Mouse (Mus musculus) spleen, embryonic (tissue): Measurements from ENCODE around the gene Ifne.
"Not testable (repeated sequence)": the region's sequence is repeated elsewhere in the genome, so short reads cannot be mapped to it uniquely, and the experiment has no call there.

Experiments used
- CTCF ChIA-PET: fragments of 350-600 bp; sonication (Branson Sonifier 250); formaldehyde crosslinking; loops from one replicate; lab custom pipeline; 2022; lab: Charles Lee

The Ifne gene

GRCm38 (mm10) chr4:88867926-88868911 lies 11.8 kb downstream of the Ifne start:
- CTCF ChIA-PET: interaction anchor here (0.9 kb wide), 1 partner anchor 172 kb away, joined by 3 read pairs; no protein-coding TSS in a partner anchor

GRCm38 (mm10) chr4:88867366-88867925 lies 12.6 kb downstream of the Ifne start:
- CTCF ChIA-PET: interaction anchor here (0.6 to 0.9 kb wide), 4 partner anchors 24 to 1814 kb away, joined by 3 to 5 read pairs (median 3); no protein-coding TSS in a partner anchor

DNA sequence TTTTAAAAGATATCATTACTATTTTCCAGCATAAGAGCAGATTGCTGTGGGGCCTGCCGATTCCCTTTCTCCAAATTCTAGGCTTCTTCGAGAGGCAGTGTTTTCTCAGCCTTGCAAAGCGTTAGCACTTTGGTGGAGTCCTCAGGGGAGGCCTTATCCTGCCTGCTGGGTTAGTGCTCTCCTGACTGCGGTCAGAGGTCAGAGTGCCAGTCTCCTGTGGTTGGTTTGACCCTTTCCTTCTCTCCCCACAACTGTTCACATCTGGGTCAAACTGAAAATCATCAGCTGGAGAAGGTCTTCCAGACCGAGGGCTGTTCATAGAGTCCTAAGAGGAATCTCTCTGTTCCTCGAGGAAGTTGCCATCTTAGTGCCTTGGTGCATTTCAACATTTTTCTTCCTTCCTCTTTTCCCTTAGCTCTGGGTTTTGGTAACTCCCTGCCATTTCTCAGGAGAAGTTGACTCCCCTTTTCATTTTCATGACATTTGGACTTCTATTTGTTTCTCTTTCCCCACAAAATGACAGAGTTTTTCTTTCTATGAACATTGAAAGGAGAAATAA lies 14.9 kb downstream of the Ifne start:
- CTCF ChIA-PET: interaction anchor here (0.5 kb wide), 1 partner anchor 141 kb away, joined by 3 read pairs; no protein-coding TSS in a partner anchor

GRCm38 (mm10) chr4:88864599-88864998 lies 15.4 kb downstream of the Ifne start:
- CTCF ChIA-PET: no interaction called here

GRCm38 (mm10) chr4:88863309-88863708 lies 16.7 kb downstream of the Ifne start:
- CTCF ChIA-PET: no interaction called here

GRCm38 (mm10) chr4:88859214-88859613 lies 20.8 kb downstream of the Ifne start:
- CTCF ChIA-PET: no interaction called here

DNA sequence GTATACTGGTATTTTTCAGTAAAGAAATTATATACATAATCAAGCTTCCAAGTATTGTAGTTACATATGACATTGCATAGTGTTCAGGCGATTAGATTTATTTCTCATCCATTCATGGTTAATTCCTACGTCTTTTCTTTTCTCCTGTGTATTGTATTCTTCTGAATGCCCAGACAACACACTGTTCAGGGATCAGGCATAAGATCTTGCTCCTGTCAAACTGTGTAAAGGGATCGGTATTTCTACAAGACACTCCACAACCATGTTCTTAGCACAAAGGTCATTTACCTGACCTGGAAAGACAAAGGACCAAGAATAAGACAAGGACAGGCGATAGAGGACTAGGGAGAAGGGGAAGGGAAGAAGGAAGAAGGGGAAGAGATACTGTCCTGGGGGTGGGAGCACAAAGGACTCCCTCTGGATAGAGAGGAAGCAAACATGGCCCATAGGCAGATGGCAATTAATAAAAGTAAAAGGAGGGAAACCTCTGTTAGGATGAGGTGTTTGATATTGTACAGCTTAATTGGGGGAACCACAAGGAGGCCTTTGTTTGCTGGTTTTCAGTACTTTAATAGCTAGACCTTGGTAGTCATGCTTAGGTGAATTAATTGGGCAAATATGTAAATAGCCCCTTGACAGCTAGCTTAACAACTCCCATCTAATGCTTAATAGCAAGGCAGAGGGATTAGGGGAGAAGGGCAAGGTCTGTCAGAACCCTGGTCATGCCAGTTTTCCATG lies 28.8 kb downstream of the Ifne start:
- CTCF ChIA-PET: no interaction called here

DNA sequence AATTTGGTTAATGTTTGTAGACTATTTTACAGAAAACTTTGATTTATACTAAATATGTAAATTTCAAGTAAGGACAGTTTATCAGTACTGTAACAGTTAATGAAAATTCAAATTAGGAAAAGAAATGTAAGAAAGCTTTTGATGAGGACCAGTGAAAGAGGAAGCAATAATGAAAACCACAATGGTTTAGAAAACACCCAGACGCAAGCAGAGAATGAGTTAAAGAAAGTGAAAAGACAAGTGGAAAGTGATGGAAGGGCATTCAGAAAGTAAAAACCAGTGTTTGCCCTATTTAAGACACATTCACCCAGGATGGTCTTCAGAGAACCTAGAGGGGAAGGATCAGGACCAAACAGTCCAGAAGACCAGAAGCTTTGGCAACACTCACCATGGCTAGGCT lies 30.3 kb downstream of the Ifne start, which contains the start of gene Ifna1:
TSS of gene Ifna1 (plus strand) at position 390 of the 400 bp plus-strand sequence.
- CTCF ChIA-PET: no interaction called here

GRCm38 (mm10) chr4:88845334-88845733 lies 34.7 kb downstream of the Ifne start:
- CTCF ChIA-PET: no interaction called here

- CTCF ChIA-PET: interaction anchor here (0.7 kb wide), 1 partner anchor 288 kb away, joined by 6 read pairs; no protein-coding TSS in a partner anchor
These were observed 38.5 kb downstream of the Ifne start, which contains the start of gene Ifna4 for GRCm38 (mm10) chr4:88841438-88841911. Gene Ifna4, plus strand, starts transcription at chr4:88841861.

DNA sequence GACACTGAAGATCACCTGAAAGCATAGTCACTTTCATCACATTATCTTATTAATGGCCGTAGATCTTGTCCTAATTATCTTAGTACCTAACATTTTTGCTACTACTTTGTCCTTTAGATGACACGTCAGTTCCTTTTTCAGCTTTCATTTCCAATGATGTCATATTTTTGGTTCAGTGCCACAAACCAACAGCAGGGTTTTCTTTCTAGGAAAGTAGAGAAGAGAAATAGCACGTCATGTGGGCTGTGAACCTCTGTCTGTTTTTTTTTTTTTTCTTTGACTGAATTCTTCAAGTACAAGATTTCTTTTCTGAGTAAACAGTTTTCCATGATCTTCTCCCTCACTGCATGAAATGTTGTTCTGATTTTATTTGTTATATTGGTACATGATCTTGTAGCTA lies 39.9 kb downstream of the Ifne start:
- CTCF ChIA-PET: interaction anchor here (0.6 to 0.7 kb wide), 4 partner anchors 20 to 470 kb away, joined by 3 to 6 read pairs (median 3); no protein-coding TSS in a partner anchor

GRCm38 (mm10) chr4:88838828-88839227 lies 41.2 kb downstream of the Ifne start:
- CTCF ChIA-PET: no interaction called here

DNA sequence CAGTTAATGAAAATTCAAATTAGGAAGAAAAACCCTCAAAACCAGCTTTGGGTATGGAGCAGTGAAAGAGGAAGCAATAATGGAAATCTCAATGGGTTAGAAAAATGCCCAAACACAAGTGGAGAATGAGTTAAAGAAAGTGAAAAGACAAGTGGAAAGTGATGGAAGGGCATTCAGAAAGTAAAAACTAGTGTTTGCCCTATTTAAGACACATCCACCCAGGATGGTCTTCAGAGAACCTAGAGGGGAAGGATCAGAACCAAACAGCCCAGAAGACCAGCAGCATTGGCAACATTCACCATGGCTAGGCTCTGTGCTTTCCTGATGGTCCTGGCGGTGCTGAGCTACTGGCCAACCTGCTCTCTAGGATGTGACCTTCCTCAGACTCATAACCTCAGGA lies 44.8 kb downstream of the Ifne start, which contains the start of gene Ifna5:
TSS of gene Ifna5 (plus strand) at position 301 of the 400 bp plus-strand sequence.
- CTCF ChIA-PET: not testable (repeated sequence)

GRCm38 (mm10) chr4:88830523-88830922 lies 49.5 kb downstream of the Ifne start:
- CTCF ChIA-PET: no interaction called here
